Mouse (Mus musculus) right cerebral cortex, postnatal 36 days (tissue): ENCODE data around the gene Capsl.

Source experiments
- DNase-seq, 2 experiments: peaks; one replicate each; pipeline ENCODE4 v3.0.0; 2022; ENCODE audit warnings: low spot score in 2 of 2, mixed read lengths in 1 of 2

Gene Capsl

DNA sequence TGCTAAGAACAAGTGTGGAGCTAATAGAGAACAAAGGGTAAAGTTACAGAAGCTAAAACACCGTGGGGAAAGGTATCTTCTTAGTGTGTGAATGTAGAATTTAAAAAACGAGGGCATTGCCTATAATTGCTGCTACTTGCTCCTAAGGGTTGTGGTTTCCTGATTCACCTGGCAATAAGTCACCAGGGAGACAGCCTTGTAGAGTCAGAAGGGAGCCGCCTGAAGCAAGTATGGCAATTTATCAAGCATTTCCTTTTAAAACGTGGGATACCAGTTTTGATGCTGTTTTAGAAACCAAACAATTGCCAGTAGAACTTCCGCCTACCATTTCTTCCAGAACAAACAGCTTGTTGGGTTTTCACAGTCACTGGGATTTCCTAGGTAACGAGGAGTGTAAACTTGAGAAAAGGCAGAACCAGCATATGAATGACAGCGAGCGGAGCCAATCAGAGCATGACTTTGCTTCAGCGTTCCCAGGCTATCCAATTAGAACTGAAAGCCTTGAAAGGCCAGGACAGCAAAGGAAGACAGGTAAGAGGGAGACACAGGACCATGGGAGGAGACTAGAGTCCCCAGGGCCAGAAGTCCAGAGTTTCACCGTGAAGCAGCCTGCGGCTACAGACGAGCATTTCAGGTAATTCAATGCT is at the start of gene Capsl:
Capsl (plus strand) TSS at position 495 of the 647 bp plus-strand sequence.
- DNase-seq = peak; percentile 38 to 41

DNA sequence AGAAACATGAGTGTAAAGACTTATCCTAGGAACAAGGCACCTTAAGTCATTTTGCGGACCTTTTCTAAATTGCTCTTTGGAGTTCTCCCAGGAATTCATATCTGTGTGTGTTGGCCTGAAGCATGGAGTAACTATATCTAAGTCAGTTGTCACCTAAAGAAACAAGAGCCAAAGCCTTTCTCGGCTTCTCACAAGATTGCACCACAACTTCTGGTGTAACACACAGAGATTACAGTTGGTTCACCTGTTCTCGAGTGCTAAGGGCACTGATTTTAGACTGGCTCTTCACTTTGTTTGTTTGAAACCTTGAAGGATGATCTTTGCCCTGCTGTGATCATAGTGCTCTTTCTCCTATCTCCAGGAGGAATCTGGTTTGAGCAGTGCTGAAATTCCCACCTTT is 26.4 kb upstream of the Capsl start:
- no peak for DNase-seq

DNA sequence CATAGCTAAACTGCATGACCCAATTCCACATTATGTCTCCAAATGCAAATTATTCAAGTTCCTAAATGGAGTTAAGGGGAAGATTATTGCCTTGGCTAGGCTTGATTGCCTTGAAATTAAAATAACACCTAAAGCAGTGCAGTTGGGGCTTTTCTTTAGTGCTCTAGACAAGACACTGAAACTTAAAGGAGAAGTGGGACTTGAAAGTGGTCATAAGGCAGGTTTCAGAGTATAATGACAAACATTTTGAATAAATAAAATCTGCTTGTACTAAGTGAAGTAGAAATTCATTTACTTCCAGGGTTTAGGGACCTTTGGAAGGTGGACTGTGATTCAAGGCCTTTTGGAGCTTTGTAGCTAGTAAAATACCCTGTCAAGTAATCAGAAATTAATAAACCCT is 14.7 kb upstream of the Capsl start:
- no peak for DNase-seq

DNA sequence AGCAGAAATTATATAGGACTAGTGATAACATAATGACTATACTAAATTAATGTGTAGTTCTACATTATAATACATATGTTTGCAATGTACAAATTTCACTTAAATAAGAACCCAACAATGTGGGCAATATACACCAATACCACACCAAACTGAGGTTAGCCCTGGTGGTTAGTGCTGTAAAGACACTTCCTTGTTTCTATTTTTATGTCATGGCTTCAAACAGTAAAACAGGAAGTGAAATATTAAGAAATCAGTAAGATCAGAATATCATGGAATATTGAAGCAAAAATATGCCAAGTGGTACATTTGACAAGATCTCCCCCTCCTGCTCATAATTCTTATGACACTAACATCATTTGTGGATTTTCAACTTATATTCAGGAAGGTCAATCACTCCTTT is 8.0 kb upstream of the Capsl start:
- DNase-seq = no peak

DNA sequence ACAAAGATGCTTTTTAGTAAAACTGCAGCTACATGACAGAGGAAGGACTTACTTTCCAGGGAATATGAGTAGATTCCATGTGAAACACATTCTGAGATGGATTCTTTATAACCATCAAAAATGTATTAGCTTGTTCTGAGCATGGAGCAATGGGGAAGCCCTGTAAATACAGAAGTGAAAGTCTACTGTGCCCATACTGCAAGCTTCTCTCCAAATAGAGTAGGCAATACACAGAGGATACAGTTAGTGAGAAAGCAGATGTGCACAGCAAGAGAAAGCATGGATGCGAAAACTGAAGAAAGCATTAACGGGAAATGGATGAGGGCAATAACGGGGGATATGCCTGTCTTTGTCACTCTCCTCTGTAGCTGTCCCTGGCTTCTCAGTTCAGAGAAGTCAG is 6.0 kb upstream of the Capsl start:
- DNase-seq = no peak

DNA sequence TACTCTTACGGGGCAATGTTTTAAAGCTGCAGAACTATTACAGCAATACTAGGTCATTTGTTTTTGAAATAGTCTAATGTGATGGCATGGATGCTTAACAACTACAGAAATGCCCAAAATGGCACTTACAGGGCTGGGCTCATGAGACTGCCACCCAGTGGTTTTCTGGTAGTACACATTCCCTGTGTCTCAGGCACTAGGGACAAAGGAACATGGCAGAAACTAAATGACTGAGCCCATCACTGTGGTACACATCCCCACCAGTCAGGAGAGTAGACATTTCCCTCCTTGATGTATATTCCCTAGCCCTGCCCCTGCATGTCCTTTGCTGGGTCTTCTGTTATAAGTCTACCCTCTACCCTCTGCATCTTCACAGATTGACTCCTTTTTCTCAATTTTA is 16.2 kb downstream of the Capsl start:
- DNase-seq = no peak

DNA sequence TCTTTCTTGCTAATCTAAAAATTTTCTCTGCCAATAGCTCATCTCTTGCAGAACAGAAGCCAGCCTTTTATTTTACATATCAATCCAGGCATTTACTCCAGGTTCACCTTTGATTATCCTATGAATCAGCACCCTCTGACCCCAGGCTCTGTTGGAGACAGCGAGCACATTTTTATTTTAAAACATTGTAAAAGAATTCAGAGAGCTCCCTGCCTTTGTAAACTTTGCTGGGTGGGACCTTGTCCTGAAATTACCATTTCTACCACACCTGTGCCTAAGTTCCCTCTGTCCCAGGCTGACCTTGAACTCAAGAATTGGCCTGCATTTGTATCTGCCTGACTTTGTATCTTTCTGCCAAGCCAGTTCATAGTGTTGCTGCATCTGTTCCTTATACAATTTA is 17.0 kb downstream of the Capsl start:
- DNase-seq = no peak

DNA sequence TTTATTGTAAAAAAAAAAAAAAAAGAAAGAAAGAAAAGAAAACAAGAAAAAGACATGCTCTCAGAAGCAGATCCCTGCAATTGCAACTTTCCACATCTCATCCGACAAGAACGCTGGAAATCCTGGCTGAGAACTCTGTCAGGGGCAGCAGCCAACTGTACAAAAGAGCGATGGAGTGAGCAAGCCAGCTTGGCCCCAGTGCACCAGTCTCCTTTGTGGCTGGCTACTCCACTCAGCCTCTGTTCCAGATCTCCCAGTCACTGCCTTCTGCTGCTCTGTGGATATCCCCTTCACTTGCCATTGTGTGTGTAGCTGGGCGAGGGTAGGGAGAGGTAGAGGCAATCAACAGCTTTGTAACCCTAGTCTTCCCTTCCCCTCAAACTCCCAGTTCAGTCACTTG is 18.4 kb downstream of the Capsl start:
- DNase-seq = no peak

DNA sequence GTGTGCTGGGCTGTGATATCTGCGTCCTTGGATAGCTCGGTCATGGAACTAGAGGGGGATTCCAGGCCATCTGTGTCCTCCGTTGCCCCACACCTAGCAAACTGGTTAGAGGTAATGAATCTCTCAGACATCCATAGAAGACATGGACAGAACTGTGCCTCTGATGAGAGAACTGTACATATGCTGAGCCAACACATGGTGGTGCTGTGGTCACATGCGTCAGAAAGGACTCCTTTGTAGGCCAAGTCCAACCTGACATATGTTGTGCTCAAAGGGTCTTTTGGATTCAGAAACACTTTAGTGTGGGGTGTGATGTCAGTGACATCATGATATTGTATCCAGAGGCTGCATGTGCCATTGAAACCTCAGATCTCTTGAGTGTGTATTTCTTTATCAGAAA is 19.4 kb downstream of the Capsl start:
- peak in 1 of 2 experiments; percentile 20 for DNase-seq

DNA sequence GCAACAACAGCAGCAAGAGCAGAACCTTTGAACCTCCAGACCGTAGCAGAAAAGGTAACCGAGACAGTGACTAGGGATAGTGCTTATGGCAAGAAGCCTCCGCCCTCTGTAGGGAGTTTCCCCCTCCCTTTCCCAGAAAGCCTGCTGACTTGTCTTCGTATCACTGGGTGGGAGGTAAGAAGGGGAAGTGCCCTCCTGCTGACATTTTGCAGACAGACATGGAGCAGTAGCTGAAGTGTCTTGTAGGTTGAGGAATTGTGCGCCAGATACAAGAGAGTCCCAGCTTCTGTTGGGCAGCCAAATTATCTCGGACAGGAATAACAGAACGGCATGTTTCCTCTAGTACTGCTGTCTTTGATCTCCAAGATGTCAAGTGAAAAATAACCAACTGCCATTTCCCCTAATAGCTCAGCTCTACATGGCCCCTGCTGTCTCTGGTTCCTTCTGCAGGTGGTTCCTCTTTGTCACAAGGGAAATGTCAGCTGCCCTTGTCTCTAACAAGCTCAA is 27.7 kb downstream of the Capsl start:
- no peak for DNase-seq

DNA sequence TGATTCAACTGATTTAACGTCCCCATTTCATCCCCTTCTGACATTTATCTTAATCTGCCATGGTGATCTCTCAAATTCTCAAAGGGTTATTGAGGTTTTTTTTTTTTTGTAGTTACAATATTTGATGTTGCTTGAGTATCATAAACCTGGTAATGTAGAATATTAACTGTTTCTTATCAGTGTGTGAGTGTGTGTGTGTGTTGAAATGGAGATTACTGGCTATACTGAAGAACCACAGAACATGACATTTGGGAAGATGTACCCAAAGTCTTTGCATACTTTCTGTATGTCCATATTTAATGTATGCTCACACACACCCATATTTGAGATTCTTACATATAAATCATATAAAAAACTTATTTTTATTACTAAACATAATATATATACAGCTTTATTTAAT is 28.2 kb downstream of the Capsl start:
- no peak for DNase-seq

DNA sequence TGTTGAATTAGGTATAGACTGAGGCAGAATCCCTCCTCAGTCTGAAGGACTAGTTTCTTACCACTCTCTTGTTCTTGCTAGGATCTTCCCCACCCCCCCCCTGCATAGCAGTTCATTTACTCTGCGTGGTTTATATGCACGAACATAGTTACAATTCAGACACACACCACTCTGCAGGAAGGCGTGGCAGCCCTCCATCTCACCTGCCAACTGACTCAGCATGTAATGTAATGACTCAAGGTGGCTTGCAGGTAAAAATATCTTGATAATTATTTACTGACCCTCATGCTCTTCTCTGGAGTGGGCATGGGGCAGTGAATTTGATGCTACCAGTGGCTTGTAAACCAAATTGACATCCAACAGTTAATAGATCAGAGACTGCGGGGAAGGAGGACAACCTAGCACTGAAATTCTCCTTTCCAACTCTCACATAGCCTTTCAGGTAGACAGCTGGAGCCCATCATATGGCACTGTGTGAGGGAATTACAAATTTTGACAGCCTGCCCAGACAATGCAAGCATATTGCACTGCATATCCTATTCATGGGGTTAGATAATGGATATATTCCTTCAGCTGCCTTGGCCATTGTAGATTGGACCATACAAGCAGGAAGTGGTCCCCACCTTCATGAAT is 35.3 kb downstream of the Capsl start:
- DNase-seq = no peak

DNA sequence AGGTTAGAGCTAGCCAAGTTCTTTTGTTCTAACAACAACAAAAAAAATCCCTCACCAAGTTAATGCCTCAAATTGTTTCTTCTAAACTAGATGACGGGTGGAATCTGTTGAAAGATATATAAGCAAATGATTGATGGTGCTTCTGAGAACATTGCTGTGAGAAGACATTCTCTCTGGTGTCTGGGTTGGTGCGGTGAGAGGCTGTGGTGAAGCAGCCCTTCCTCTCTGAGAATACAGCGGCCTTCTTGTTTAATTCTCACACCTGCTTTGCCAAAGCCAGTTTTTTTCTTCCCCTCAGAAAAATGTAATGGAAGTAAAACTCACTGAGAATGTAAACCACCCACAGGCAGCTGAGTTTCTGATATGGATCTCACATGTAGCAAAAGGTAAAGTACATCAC is 36.3 kb downstream of the Capsl start:
- DNase-seq = no peak

DNA sequence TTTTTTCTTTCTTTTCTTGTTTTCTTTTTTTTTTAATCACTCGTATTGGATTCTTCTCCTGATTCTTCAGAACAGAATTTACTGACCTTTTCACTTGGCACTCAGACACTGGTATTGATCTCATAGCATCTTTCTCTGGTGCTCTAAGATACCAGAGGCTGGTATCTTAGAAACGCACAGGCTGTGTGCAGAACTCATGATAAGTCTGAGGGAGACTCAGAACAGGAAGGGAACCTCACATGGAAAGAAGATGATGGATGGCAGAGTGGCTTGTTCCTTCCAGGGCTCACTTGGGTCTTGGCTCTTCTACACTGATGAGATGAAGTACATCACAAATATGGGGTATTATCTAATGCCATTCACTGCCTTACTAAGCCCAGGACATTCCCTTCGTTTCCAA is 36.8 kb downstream of the Capsl start:
- no peak for DNase-seq

DNA sequence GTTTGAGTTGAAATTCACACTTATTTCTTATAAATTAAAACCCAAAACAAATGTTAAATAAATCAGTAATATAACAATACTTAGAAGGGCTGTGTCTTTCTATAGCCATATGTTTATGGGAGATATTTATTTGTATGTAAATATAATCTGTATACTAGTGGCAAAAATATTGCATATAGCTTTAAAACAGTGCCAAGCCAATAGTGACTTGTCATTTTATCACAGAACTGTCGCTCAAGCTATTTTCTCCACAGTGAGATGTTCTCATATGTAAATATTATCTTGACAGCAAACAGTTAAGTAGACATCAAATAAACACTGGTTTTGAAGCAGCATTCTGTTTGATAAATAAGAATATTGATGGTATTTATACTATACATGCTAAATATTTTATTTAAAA is 37.4 kb downstream of the Capsl start:
- DNase-seq = no peak

DNA sequence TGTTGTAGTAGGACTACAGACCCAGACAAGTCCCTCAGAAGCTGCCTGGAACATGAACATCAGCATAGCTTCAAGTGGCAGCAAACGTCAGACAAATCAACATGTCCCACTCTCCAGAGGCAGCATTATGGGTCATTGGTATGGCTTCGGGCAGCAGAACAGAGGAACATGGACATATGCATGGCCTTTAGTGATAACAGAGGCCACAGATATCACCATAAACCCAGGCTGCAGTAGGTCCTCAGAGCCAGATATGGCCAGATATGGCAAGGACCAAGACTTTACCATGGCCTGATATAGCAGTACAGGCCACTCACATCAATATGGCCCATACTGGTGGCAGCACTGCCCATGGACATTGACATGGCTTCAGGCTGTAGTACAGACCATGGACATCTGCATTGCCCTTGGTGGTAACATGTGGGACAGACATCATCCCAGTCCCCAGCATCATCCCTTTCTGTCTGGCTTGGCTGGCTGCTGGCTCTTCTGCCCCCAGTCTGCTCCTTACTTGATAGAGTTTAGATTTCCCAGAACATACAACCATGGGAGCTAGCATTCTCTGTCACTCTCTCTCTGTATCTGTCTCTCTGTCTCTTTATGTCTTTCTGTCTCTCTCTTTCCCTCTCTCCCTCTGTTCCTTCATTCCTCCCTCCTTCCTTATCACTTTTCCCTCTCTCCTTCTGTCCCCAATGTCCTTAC is 53.7 kb downstream of the Capsl start:
- no peak for DNase-seq

DNA sequence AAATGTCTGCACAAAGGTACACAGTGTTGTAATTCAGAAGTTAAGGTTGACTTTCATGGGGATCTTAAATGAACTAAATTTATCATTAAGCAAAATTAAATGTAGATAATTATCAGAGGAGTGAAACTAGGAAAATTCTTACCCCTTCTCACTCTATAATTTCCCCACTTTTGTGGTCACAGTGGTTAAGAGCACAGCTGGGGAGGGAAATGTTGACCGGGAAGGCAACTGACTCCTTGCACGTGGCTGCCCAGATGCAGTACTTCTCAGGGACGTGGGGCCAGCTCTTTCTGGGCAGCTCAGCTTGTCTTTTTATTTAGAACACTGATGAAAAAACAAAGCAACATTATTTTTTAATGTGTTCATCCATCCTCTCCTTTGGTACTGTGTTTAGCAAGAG is 56.2 kb downstream of the Capsl start:
- no peak for DNase-seq
